Comparison of ENCODE assay signal across 26 mouse cellular contexts in genomic region chr5:74209640-74210039, GRCm38 (mm10). TPM values are rescaled to one million over a fixed set of nuclear protein-coding genes. Genes with fewer than 3 reads are reported as not detected.
DNase-seq lines count a peak whose midpoint lies in the region; ATAC-seq and TF ChIP-seq lines count a peak whose summit lies in the region.
"Had no signal": no experiment of that assay in that cellular context is flagged by ENCODE, and none has a peak within 500 bp of the region (broad histone marks: within the 10 kb centered on the region; RNA-seq: fewer than 3 reads in every experiment).

No protein-coding gene starts in this region.

- no peaks in the 10 kb centered on the region for H3K36me3 ChIP-seq in stomach, embryonic 16.5 days (ENCODE audit: control insufficient read depth, insufficient read depth, low read length)
- H3K36me3 ChIP-seq in stomach, postnatal 0 days (ENCODE audit: control insufficient read depth, insufficient read depth, low read length), result no peaks in the 10 kb centered on the region
- no peaks in the 10 kb centered on the region for H3K36me3 ChIP-seq in embryonic facial prominence, embryonic 14.5 days (ENCODE audit: control insufficient read depth, insufficient read depth, low read length)
- H3K36me3 ChIP-seq: embryonic facial prominence, embryonic 15.5 days; forebrain, embryonic 15.5 days; heart, embryonic 15.5 days; intestine, embryonic 15.5 days; midbrain, embryonic 10.5 days; stomach, embryonic 15.5 days had no signal

- H3K4me2 ChIP-seq in stomach, embryonic 16.5 days (ENCODE audit: low read depth, low read length), result no peak overlapping the region
- no peak overlapping the region for H3K4me2 ChIP-seq in stomach, postnatal 0 days (replicated peaks; ENCODE audit: low read depth)
- no peak overlapping the region for H3K4me2 ChIP-seq in embryonic facial prominence, embryonic 14.5 days (ENCODE audit: low read depth, low read length)
- H3K4me2 ChIP-seq: embryonic facial prominence, embryonic 15.5 days; forebrain, embryonic 15.5 days; heart, embryonic 15.5 days; hindbrain, embryonic 14.5 days; intestine, embryonic 15.5 days; stomach, embryonic 15.5 days had no signal

- H3K4me3 ChIP-seq in stomach, embryonic 16.5 days (replicated peaks; ENCODE audit: low read length), result no peak overlapping the region
- no peak overlapping the region for H3K4me3 ChIP-seq in stomach, postnatal 0 days (ENCODE audit: low read depth, low read length)
- H3K4me3 ChIP-seq in embryonic facial prominence, embryonic 14.5 days (ENCODE audit: low read depth, low read length), result no peak overlapping the region
- H3K4me3 ChIP-seq: embryonic facial prominence, embryonic 15.5 days; forebrain, embryonic 15.5 days; heart, embryonic 15.5 days; intestine, embryonic 15.5 days; layer of hippocampus, adult 2 months; midbrain, embryonic 10.5 days; stomach, embryonic 15.5 days had no signal

- ATAC-seq in stomach, embryonic 16.5 days (ENCODE audit: insufficient read depth, low FRiP score), result no peak
- ATAC-seq in stomach, postnatal 0 days (ENCODE audit: low FRiP score, low TSS enrichment), result no peak
- no peak for ATAC-seq in embryonic facial prominence, embryonic 14.5 days (ENCODE audit: low read depth)
- ATAC-seq in megakaryocyte, adult 5-6 weeks (ENCODE audit: poor library complexity, severe bottlenecking), result no peak
- ATAC-seq in inflammation-experienced regulatory T-cells, adult 6 months, result no peak
- ATAC-seq: forebrain, embryonic 15.5 days; intestine, embryonic 15.5 days; midbrain, embryonic 16.5 days had no signal

- peak overlapping the region; percentile 29; the same call in 1 of the 2 replicates for H3K27ac ChIP-seq in stomach, embryonic 16.5 days (ENCODE audit: low read length)
- H3K27ac ChIP-seq in stomach, postnatal 0 days (replicated peaks), result no peak overlapping the region
- no peak overlapping the region for H3K27ac ChIP-seq in embryonic facial prominence, embryonic 14.5 days (replicated peaks; ENCODE audit: low read depth, low read length)
- H3K27ac ChIP-seq: forebrain, embryonic 15.5 days; hindbrain, embryonic 14.5 days; intestine, embryonic 15.5 days; layer of hippocampus, adult 2 months; macrophage; stomach, embryonic 15.5 days had no signal

- H3K9me3 ChIP-seq in stomach, embryonic 16.5 days (replicated peaks; ENCODE audit: control insufficient read depth, low read length), result no peaks in the 10 kb centered on the region
- H3K9me3 ChIP-seq in stomach, postnatal 0 days (ENCODE audit: control insufficient read depth, low read length), result no peaks in the 10 kb centered on the region
- no peaks in the 10 kb centered on the region for H3K9me3 ChIP-seq in embryonic facial prominence, embryonic 14.5 days (ENCODE audit: control insufficient read depth, low read length)
- H3K9me3 ChIP-seq: embryonic facial prominence, embryonic 15.5 days; forebrain, embryonic 15.5 days; heart, embryonic 15.5 days; intestine, embryonic 15.5 days; midbrain, embryonic 10.5 days; stomach, embryonic 15.5 days had no signal

- H3K4me1 ChIP-seq in stomach, embryonic 16.5 days (ENCODE audit: control insufficient read depth, insufficient read depth, low read length), result peaks cover 12% of the 10 kb centered on the region; the same call in 1 of the 2 replicates
- 0 out of 2 replicates have a peak, but pooled peaks cover 9% of the 10 kb centered on the region for H3K4me1 ChIP-seq in stomach, postnatal 0 days (replicated peaks; ENCODE audit: control insufficient read depth, insufficient read depth)
- H3K4me1 ChIP-seq in embryonic facial prominence, embryonic 14.5 days (ENCODE audit: control insufficient read depth, insufficient read depth, low read length), result peaks cover 30% of the 10 kb centered on the region

- H3K27me3 ChIP-seq in stomach, embryonic 16.5 days (ENCODE audit: control insufficient read depth, insufficient read depth, low read length), result no peaks in the 10 kb centered on the region
- no peaks in the 10 kb centered on the region for H3K27me3 ChIP-seq in stomach, postnatal 0 days (ENCODE audit: control insufficient read depth, insufficient read depth, low read length)
- H3K27me3 ChIP-seq in embryonic facial prominence, embryonic 14.5 days (replicated peaks; ENCODE audit: control insufficient read depth, insufficient read depth, low read length), result no peaks in the 10 kb centered on the region
- H3K27me3 ChIP-seq: embryonic facial prominence, embryonic 15.5 days; forebrain, embryonic 15.5 days; heart, embryonic 15.5 days; intestine, embryonic 15.5 days; stomach, embryonic 15.5 days had no signal

- no peak for TF ChIP-seq CTCF in stomach, postnatal 0 days (IDR thresholded peaks at IDR 0.05; ENCODE audit: low read depth)

- TF ChIP-seq EP300 in stomach, postnatal 0 days (optimal IDR thresholded peaks at IDR 0.05), result no peak

- 55% methylated on average over 4 of the region's 4 CpGs for WGBS in stomach, embryonic 16.5 days
- WGBS in stomach, postnatal 0 days, result 50% methylated on average over 4 of the region's 4 CpGs
- 60% methylated on average over 4 of the region's 4 CpGs for WGBS in embryonic facial prominence, embryonic 14.5 days

- DNase-seq in cerebellum, adult 11 months, result peak; percentile 20
- no peak for DNase-seq in cerebellum, adult 8-10 months
- DNase-seq in stomach, postnatal 0 days (ENCODE audit: low spot score), result no peak
- DNase-seq in embryonic facial prominence, embryonic 14.5 days (ENCODE audit: low spot score), result peak; percentile 37
- DNase-seq: adrenal gland, postnatal 14 days; gastrocnemius, postnatal 14 days; heart, adult 11 months; heart, postnatal 36 days; kidney, adult 9 months; kidney, postnatal 14 days; layer of hippocampus, postnatal 36 days; thymus, adult 2 months; thymus, postnatal 4 days had no signal

- H3K9ac ChIP-seq in stomach, embryonic 16.5 days (ENCODE audit: low read length), result no peak overlapping the region
- no peak overlapping the region for H3K9ac ChIP-seq in stomach, postnatal 0 days (ENCODE audit: low read length)
- no peak overlapping the region for H3K9ac ChIP-seq in embryonic facial prominence, embryonic 14.5 days (ENCODE audit: low read depth, low read length)
- H3K9ac ChIP-seq: embryonic facial prominence, embryonic 15.5 days; forebrain, embryonic 15.5 days; heart, embryonic 15.5 days; hindbrain, embryonic 14.5 days; intestine, embryonic 15.5 days; stomach, embryonic 15.5 days had no signal

RNA-seq across cellular contexts. Expression of gene Rasl11b, which starts 14.6 kb away (rescaled TPM):
- polyA plus RNA-seq in stomach, embryonic 16.5 days (2015; fragmentation: Nextera tagmentation; extraction: Ambion mirVana), result 52.8 and 56.1 TPM in 2 replicates
- polyA plus RNA-seq in stomach, postnatal 0 days (2015; fragmentation: Nextera tagmentation; extraction: Ambion mirVana), result 33.6 and 45.0 TPM in 2 replicates
- polyA plus RNA-seq in embryonic facial prominence, embryonic 14.5 days (2014; fragmentation: Nextera tagmentation; extraction: Ambion mirVana), result 62.9 and 75.4 TPM in 2 replicates
- total RNA-seq in megakaryocyte, adult 5-6 weeks (2015), result 2.0 and 2.1 TPM in 2 replicates
- 0.98 and 1.0 TPM in 2 replicates for total RNA-seq in megakaryocyte, adult 5-6 weeks (2017)
- 1 to 10 TPM in 2 of 3 experiments, under 1 TPM in 1; 0.53 to 2.9 (median 1.2) TPM for polyA plus RNA-seq in inflammation-experienced regulatory T-cells, adult 6 months (2017; shearing (Covaris generic))
- polyA plus RNA-seq: macrophage had no signal

Comparison
In these comparisons a context has a peak if more than half of its experiments do, and no peak if none do; other contexts are left out.
1. DNase-seq: peak in cerebellum, adult 11 months (single experiment) and embryonic facial prominence, embryonic 14.5 days (single experiment); none in cerebellum, adult 8-10 months (single experiment) and stomach, postnatal 0 days (single experiment).